Mouse (Mus musculus) fat pad, adult 2 months (tissue): ENCODE results near the gene Txn2.
A peak's percentile ranks its signal among the peaks of the same experiment; 100 is the strongest.

Experiments used
- DNase-seq: peaks from one replicate; pipeline ENCODE4 v3.0.0-alpha.2; 2011; ENCODE audit warnings: low read depth, low spot score; ENCODE audit errors: extremely low read depth

The Txn2 gene

GRCm38 (mm10) chr15:77928673-77929331 lies at the start of gene Txn2:
Txn2 (minus strand) TSS chr15:77929006.
- DNase-seq: peak; percentile 95

GRCm38 (mm10) chr15:77977663-77978062 lies 48.9 kb upstream of the Txn2 start:
- no peak for DNase-seq

DNA sequence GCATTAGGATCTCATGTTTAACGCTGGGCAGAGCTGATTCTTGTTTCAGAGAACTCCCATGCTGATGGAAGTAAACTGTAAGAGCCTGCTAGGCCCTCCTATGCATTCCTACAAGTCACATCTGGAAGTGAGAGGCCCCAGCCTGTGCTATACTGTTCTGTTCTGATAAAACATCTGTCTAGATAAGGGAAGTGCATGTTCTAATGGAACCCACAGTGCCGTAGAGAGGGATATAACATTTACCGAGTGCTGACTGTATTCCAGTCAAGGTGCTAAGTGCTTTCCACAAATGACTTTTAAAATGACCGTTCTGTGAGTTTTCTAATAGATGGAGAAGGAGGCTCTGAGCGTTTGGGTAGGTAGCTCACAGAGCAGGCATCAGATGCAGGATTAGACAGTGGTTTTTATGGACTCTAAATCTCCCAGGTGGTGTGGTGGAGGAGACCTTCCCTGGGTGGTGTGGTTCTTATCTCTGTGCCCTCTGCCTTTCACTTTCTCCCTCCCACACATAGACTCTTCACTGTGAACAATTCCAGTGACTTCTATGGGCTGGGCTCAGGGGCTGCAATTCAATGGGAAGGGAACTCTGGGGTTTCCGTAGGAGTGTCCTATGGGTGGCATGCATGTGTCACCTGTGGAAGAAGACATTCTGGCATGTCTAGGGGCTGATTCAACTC lies 45.5 kb upstream of the Txn2 start:
- no peak for DNase-seq

- peak; percentile 56 for DNase-seq
These were observed 41.9 kb upstream of the Txn2 start, which contains the start of gene Eif3d for GRCm38 (mm10) chr15:77970470-77971292. Eif3d (minus strand) TSS chr15:77970813.

DNA sequence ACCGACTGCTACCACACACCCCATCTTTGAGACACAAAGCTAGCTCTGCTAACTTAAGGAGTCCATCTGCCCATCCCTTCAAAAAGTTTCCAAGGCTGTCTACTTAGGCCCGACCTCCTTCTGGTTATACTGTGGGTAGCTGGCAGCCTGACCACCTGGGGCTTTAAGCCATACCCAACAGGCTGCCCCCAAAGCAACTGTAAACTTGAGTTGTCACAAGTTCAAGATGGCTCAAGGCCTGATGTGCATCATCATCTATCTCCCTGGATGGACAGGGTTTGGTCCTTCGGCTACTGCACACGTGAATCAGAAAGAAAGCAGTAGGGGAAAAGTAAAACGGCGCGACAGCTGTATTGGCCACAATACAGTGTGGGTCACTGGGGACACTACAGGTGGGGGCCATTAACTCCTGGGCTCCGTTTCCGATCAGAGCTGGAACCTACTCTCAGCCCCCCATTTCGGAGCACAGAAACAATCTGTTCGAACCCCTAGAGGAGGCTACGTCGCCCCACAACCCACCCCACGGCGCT lies 41.2 kb upstream of the Txn2 start:
- DNase-seq: no peak

DNA sequence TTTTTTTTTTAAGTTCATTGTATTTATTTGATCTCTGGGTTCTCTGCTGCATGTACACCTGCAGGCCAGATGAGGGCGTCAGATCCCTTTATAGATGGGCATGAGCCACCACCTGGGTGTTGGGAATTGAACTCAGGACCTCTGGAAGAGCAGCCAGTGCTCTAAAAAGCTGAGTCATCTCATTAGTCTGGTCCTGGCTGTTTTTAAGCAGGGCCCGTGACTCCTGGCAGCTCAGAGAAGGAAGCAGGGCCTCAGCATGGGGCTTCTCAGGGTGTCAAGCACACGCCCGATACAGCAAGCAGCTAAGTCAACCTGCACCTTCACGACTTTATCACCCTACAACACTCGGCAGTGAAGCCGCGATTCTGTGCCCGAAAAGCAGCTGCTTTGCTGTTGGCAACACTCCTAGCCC lies 36.3 kb upstream of the Txn2 start:
- DNase-seq: no peak

GRCm38 (mm10) chr15:77962447-77962846 lies 33.6 kb upstream of the Txn2 start:
- no peak for DNase-seq

DNA sequence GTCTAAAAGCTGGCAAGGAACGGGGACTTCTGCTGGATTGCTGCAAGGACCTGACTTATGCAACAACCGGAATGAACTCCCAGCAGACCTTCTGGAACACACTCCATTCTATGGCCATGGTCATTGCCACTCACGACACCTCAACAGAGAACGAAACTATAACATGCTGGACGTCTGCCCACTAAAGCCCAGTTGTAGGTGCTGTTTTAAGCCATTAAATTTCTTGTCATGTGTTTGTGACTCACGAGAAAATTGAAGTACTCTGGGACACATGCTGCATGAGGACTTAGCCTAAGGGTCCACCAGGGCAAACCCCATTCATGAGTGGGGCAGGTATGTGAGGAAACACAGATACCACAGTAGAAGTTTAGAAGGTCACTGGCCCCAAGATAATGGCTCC lies 31.9 kb upstream of the Txn2 start:
- DNase-seq: no peak

GRCm38 (mm10) chr15:77958071-77958470 lies 29.3 kb upstream of the Txn2 start:
- DNase-seq: no peak

- no peak for DNase-seq
These were observed 28.8 kb upstream of the Txn2 start for GRCm38 (mm10) chr15:77957625-77958024.

- no peak for DNase-seq
These were observed 27.6 kb upstream of the Txn2 start, which contains the start of gene Foxred2 for GRCm38 (mm10) chr15:77956404-77956901. Foxred2 (minus strand) TSS chr15:77956722.

- DNase-seq: no peak
These were observed 26.9 kb upstream of the Txn2 start for GRCm38 (mm10) chr15:77955440-77956403.

GRCm38 (mm10) chr15:77954362-77954761 lies 25.6 kb upstream of the Txn2 start:
- DNase-seq: no peak

- no peak for DNase-seq
These were observed 24.1 kb upstream of the Txn2 start for GRCm38 (mm10) chr15:77952921-77953320.

GRCm38 (mm10) chr15:77949061-77949460 lies 20.3 kb upstream of the Txn2 start:
- no peak for DNase-seq

DNA sequence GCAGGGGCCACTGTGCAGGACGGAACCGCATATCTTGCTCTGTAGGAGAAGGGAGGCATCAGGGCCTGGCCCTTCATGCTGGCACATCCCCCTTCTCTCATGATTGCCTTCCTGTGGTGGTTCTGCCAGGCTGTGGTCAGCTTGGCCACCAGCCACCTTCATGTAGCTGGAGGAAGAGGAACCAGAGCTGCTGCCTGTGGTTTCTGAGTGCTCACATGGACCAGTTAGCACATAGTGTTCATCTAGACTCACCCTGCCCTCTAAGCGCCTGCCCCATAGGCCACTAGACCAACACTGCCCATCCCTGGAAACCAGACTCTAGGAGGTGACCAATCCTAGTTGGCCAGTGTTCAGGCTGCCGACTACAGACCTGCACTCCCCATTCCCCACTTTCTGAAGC lies 16.9 kb upstream of the Txn2 start:
- no peak for DNase-seq

DNA sequence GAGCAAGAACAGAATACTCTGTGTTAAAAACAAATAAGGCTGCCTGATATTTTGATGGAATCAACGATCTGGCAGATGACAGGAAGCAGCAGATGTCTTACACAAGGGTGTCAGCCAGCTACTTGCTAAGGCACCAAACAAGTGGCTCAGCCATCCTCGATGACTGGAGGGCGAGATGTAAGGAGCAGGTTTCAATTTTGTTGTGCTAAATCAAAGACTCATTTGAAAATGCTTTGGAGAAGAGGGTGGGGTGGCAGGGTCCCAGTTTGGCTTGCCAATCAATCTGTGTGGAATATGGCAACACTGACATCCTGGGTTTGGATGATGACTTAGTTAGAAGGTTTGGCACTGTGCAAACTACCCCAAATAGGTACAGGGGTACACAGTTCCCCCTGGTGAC lies 12.8 kb upstream of the Txn2 start:
- no peak for DNase-seq

DNA sequence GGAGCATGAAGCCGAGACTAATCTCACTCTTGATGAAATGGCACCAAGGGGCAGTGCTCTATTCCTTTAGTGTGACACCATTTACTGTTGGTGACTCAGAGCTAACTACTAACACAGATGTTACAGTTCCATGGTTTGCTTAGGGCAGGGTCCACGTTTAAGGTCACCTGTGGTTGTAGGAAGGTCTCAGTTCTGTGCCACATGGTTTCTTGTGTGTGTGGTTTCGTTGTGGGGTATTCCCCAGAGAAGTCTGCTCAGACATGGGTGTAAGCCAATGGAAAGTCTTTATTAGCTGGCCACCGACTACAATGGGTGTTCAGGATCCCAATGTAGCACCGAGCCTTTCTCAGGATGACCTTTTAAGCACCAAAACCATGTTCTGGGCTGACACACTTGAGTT lies 9.7 kb upstream of the Txn2 start:
- no peak for DNase-seq

DNA sequence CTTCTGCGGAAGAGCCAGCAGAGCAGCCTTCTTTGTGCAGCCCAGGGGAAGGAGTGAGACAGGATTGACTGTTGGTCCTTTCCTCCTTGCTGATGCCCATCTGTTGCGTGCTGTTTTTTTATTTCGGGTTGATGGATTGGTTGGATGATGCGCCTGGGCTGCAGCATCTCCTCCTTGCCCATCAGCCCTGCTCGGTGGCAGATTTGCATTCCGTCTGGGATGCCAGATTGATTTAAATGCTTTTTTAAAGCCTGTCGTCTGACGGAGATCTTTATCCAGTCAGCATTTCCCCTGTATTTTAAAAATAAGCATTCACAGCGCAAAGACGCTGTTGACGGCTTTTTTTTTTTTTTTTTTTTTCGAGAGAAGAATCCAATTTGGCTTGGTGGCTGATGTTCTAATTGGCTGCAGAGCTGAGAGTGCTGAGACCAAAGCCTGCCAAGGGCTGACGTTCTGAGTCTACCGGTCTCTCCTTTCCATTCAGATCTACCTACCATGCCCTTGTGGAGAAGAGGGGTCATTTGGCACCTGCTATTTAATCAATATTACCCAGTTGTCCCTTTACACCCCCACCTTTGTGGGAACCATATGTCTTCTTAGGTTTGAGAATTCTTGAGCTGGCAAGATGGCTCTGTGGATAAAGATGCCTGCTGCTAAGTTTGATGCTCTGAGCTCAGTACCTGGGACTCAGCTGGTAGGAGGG lies 7.0 kb upstream of the Txn2 start:
- DNase-seq: no peak

- no peak for DNase-seq
These were observed 6.2 kb upstream of the Txn2 start for GRCm38 (mm10) chr15:77934968-77935367.
